Mouse (Mus musculus) urinary bladder, adult 18-20 months (tissue): ENCODE results near the gene 5330417C22Rik.
"Not testable (repeated sequence)": the region's sequence is repeated elsewhere in the genome, so short reads cannot be mapped to it uniquely, and the experiment has no call there.

ENCODE experiments used
- DNase-seq, 2 experiments: peaks; one replicate each; pipeline ENCODE4 v3.0.0; 2022; ENCODE audit warnings: low spot score in 2 of 2, mixed read lengths in 2 of 2

Gene 5330417C22Rik

GRCm38 (mm10) chr3:108533114-108533885 is 3.0 kb downstream of the 5330417C22Rik start:
- DNase-seq: peak; percentile 41 to 56

- DNase-seq: no peak
Observed at GRCm38 (mm10) chr3:108528489-108528888, 7.8 kb downstream of the 5330417C22Rik start.

GRCm38 (mm10) chr3:108523415-108523814 is 12.9 kb downstream of the 5330417C22Rik start:
- no peak for DNase-seq

- DNase-seq: no peak
Observed at GRCm38 (mm10) chr3:108518276-108518675, 18.1 kb downstream of the 5330417C22Rik start.

GRCm38 (mm10) chr3:108513465-108513864 is 22.9 kb downstream of the 5330417C22Rik start:
- DNase-seq: no peak

- DNase-seq: no peak
Observed at GRCm38 (mm10) chr3:108510716-108511483, 25.4 kb downstream of the 5330417C22Rik start.

GRCm38 (mm10) chr3:108510156-108510555 is 26.2 kb downstream of the 5330417C22Rik start:
- DNase-seq: no peak

- DNase-seq: no peak
Observed at GRCm38 (mm10) chr3:108508745-108509474, 27.4 kb downstream of the 5330417C22Rik start.

GRCm38 (mm10) chr3:108503908-108504307 is 32.4 kb downstream of the 5330417C22Rik start:
- no peak for DNase-seq

GRCm38 (mm10) chr3:108501411-108501810 is 34.9 kb downstream of the 5330417C22Rik start:
- DNase-seq: not testable (repeated sequence)

- no peak for DNase-seq
Observed at GRCm38 (mm10) chr3:108499826-108500225, 36.5 kb downstream of the 5330417C22Rik start.

GRCm38 (mm10) chr3:108497602-108498001 is 38.7 kb downstream of the 5330417C22Rik start:
- no peak for DNase-seq

GRCm38 (mm10) chr3:108495486-108495885 is 40.9 kb downstream of the 5330417C22Rik start:
- DNase-seq: no peak

- DNase-seq: no peak
Observed at GRCm38 (mm10) chr3:108494861-108495474, 41.4 kb downstream of the 5330417C22Rik start.

- DNase-seq: no peak
Observed at GRCm38 (mm10) chr3:108489968-108490367, 46.4 kb downstream of the 5330417C22Rik start.

GRCm38 (mm10) chr3:108484749-108485148 is 51.6 kb downstream of the 5330417C22Rik start:
- DNase-seq: no peak

GRCm38 (mm10) chr3:108478800-108479199 is 57.5 kb downstream of the 5330417C22Rik start:
- DNase-seq: no peak

GRCm38 (mm10) chr3:108476761-108477619 is 59.3 kb downstream of the 5330417C22Rik start:
- peak in 1 of 2 experiments; percentile 51 for DNase-seq

GRCm38 (mm10) chr3:108475496-108475895 is 60.8 kb downstream of the 5330417C22Rik start:
- DNase-seq: no peak

- DNase-seq: no peak
Observed at GRCm38 (mm10) chr3:108474969-108475368, 61.4 kb downstream of the 5330417C22Rik start.

- DNase-seq: no peak
Observed at GRCm38 (mm10) chr3:108467760-108468159, 68.6 kb downstream of the 5330417C22Rik start.
